Mouse (Mus musculus) E14TG2a.4 (cell line): ENCODE results near the gene Zic1.

Experiments
- CTCF ChIP-seq: conservative IDR thresholded peaks from 2 replicates; pipeline ENCODE4 v1.5.1; 2014; ENCODE audit warnings: low read length
- NANOG ChIP-seq: IDR thresholded peaks from 2 replicates; pipeline ENCODE4 v1.6.1; 2014; ENCODE audit warnings: borderline replicate concordance, low read length, mixed read lengths
- POU5F1 ChIP-seq: IDR thresholded peaks from 2 replicates; pipeline ENCODE4 v1.6.1; 2014; ENCODE audit warnings: low read length, borderline replicate concordance

- TF ChIP-seq CTCF (no peak), NANOG (no peak), POU5F1 (no peak)
Observed at GRCm38 (mm10) chr9:91380458-91380914, 14.9 kb upstream of the Zic1 start.
